Mouse (Mus musculus): ENCODE results near the gene Tmem179.
A peak's percentile ranks its signal among the peaks of the same experiment; 100 is the strongest.

- peak; percentile 59 for TF ChIP-seq CTCF (IDR thresholded peaks at IDR 0.05)
- no peak for TF ChIP-seq EP300 (IDR thresholded peaks at IDR 0.05)
These were observed 43.7 kb upstream of the Tmem179 start for GRCm38 (mm10) chr12:112560176-112560797.

Data from lung, postnatal 0 days (tissue).